Mouse (Mus musculus): ENCODE results near the gene Pip4k2b. TPM values are rescaled to one million over a fixed set of nuclear protein-coding genes. Genes with fewer than 3 reads are reported as not detected.

Pip4k2b gene
- total RNA-seq (2023) = 10 to 100 TPM; 27.4 to 29.4 TPM

GRCm38 (mm10) chr11:97744063-97744717, at the start of gene Pip4k2b:
Gene Pip4k2b, minus strand, starts transcription at chr11:97744704.

GRCm38 (mm10) chr11:97781832-97782563, 37.5 kb upstream of the Pip4k2b start, which contains the start of gene Rpl23:
Gene Rpl23, minus strand, starts transcription at chr11:97782437.

GRCm38 (mm10) chr11:97775808-97776496, 31.4 kb upstream of the Pip4k2b start, which contains the start of gene 1700001P01Rik:
Gene 1700001P01Rik, minus strand, starts transcription at chr11:97775918.

GRCm38 (mm10) chr11:97766154-97766881, 21.8 kb upstream of the Pip4k2b start, which contains the start of gene Cwc25:
Gene Cwc25, minus strand, starts transcription at chr11:97766556.

GRCm38 (mm10) chr11:97703039-97703826, 41.3 kb downstream of the Pip4k2b start, which contains the start of gene Psmb3:
Gene Psmb3, plus strand, starts transcription at chr11:97703399.

GRCm38 (mm10) chr11:97700003-97700745, 44.3 kb downstream of the Pip4k2b start, which contains the start of gene Pcgf2:
Gene Pcgf2, minus strand, starts transcription at chr11:97700497.

GRCm38 (mm10) chr11:97685613-97686321, 58.7 kb downstream of the Pip4k2b start, which contains the start of gene Cisd3:
Gene Cisd3, plus strand, starts transcription at chr11:97685826.

Other genes starting within 250 kb of the Pip4k2b start
- gene 4933428G20Rik, start 244.4 kb downstream of the Pip4k2b start, total RNA-seq (2023) = not detected
- gene Srcin1, start 168.5 kb downstream of the Pip4k2b start, total RNA-seq (2023) = under 1 TPM in 1 of 2 experiments, not detected in 1; 0.07 TPM
- 1 to 10 TPM in 1 of 2 experiments, under 1 TPM in 1; 0.28 to 1.0 TPM for gene Epop, start 115.0 kb downstream of the Pip4k2b start, total RNA-seq (2023)
- gene Mllt6, start 81.3 kb downstream of the Pip4k2b start, total RNA-seq (2023) = 1 to 10 TPM; 5.3 to 8.8 TPM
- 10 to 100 TPM in 1 of 2 experiments, 1 to 10 TPM in 1; 7.1 to 10.4 TPM for gene Cisd3, start 58.9 kb downstream of the Pip4k2b start, total RNA-seq (2023)
- gene Pcgf2, start 44.2 kb downstream of the Pip4k2b start, total RNA-seq (2023) = 1 to 10 TPM; 1.4 to 1.9 TPM
- gene Psmb3, start 41.3 kb downstream of the Pip4k2b start, total RNA-seq (2023) = 100 to 1,000 TPM; 121 to 137 TPM
- gene Cwc25, start 21.9 kb upstream of the Pip4k2b start, total RNA-seq (2023) = 10 to 100 TPM; 28.3 to 34.7 TPM
- gene 1700001P01Rik, start 31.2 kb upstream of the Pip4k2b start, total RNA-seq (2023) = not detected
- 100 to 1,000 TPM; 609 to 647 TPM for gene Rpl23, start 37.7 kb upstream of the Pip4k2b start, total RNA-seq (2023)
- gene Lasp1, start 54.3 kb upstream of the Pip4k2b start, total RNA-seq (2023) = 100 to 1,000 TPM; 326 to 330 TPM
- under 1 TPM; 0.70 to 0.90 TPM for gene B230217C12Rik, start 96.1 kb upstream of the Pip4k2b start, total RNA-seq (2023)
- under 1 TPM in 1 of 2 experiments, not detected in 1; 0.72 TPM for gene Fbxo47, start 139.4 kb upstream of the Pip4k2b start, total RNA-seq (2023)
- 10 to 100 TPM; 10.2 to 11.1 TPM for gene Plxdc1, start 241.7 kb upstream of the Pip4k2b start, total RNA-seq (2023)

Data from neutrophil, adult 83 days (primary cell).